Mouse (Mus musculus) erythroblast, adult 5-6 weeks (primary cell): ENCODE data around the gene Gm49339. TPM values are rescaled to one million over a fixed set of nuclear protein-coding genes. Genes with fewer than 3 reads are reported as not detected.

Source experiments
- total RNA-seq, 2 experiments: library from RNA; stranded (forward) in 1 of 2; stranded (reverse) in 1 of 2; fragments of 150-400 nt in 1 of 2; fragments of 200-764, 138-1000 nt in 1 of 2; gene quantifications; 2 replicates each; pipeline versions ENCODE4 v1.2.3 to v1.2.4; 2015 to 2017; ENCODE audit warnings: low replicate concordance in 2 of 2

Gm49339 gene
- total RNA-seq, 2 experiments from 2014 or later: not detected

Other genes with a start within 250 kb of the Gm49339 start
- 82.0 and 89.4 TPM in 2 replicates for gene Lilr4b, start within 50 bp of the Gm49339 start, total RNA-seq (2015; ENCODE audit: low replicate concordance)
- gene Lilr4b, start within 50 bp of the Gm49339 start, total RNA-seq (2017; ENCODE audit: low replicate concordance): 37.5 and 48.1 TPM in 2 replicates
- gene Lilrb4a, start 10.3 kb downstream of the Gm49339 start, total RNA-seq (2015; ENCODE audit: low replicate concordance): 113 and 137 TPM in 2 replicates
- gene Lilrb4a, start 10.3 kb downstream of the Gm49339 start, total RNA-seq (2017; ENCODE audit: low replicate concordance): 53.0 and 63.1 TPM in 2 replicates
- gene Fam162b, start 109.9 kb downstream of the Gm49339 start, total RNA-seq (2015; ENCODE audit: low replicate concordance): not detected in 2 replicates
- gene Fam162b, start 109.9 kb downstream of the Gm49339 start, total RNA-seq (2017; ENCODE audit: low replicate concordance): not detected in 2 replicates
- not detected in 2 replicates for gene Gprc6a, start 150.8 kb downstream of the Gm49339 start, total RNA-seq (2015; ENCODE audit: low replicate concordance)
- not detected in 2 replicates for gene Gprc6a, start 150.8 kb downstream of the Gm49339 start, total RNA-seq (2017; ENCODE audit: low replicate concordance)
- gene Rfx6, start 197.1 kb downstream of the Gm49339 start, total RNA-seq (2015; ENCODE audit: low replicate concordance): not detected in 2 replicates
- not detected in 2 replicates for gene Rfx6, start 197.1 kb downstream of the Gm49339 start, total RNA-seq (2017; ENCODE audit: low replicate concordance)